Mouse (Mus musculus): ENCODE measurements around the gene Mblac1. TPM values are rescaled to one million over a fixed set of nuclear protein-coding genes. Genes with fewer than 3 reads are reported as not detected.
A peak's percentile ranks its signal among the peaks of the same experiment; 100 is the strongest.

Gene Mblac1
- 8.9 and 10.4 TPM in 2 replicates for polyA plus RNA-seq (2016; fragmentation: Nextera tagmentation; extraction: Ambion mirVana)

DNA sequence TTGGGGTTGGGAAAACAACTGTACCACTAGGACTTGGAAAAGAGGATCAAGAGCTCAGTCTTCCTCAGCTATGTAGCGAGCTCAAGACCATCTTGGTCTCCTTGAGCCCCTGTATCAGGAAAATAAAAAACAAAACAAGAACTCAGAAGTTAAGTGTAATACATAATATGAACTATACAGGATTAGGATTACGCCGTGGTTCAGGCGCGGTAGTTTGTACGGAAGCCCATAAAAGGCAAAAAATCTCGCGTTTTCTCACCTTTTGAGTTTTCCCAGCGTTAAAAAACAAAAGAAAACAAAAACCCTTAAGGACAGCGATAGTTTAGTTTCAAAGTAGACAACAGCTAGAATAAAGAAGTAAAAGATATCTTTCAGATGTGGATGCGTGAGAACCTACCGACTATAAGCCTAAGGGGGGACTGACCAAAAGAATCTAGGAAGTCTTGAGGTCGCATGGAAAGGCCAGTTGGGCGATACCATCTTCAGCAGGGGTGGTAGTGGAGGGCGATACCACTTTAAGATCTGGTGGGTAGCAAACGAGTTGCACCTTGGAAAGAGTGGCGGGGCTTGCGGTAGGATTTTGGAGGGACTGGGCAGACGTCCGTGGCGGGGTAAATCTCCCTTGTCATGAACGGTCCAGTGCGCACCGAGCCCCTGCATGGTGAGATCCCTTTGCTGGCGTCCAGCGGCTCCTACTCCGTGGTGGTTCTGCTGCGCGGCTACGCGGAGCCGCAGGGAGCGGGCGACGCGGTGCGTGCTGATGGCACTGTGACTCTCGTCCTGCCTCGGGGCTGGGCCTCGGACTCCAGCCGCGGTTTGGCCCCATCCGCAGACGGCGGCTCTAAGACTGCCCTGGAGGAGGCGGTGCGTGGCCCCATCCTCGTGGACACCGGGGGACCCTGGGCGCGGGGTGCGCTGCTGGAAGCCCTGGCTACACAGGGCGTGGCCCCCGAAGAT lies at the start of gene Mblac1:
Mblac1 (plus strand) TSS at position 544 of the 957 bp plus-strand sequence.
- 8% methylated on average over 54 of the region's 54 CpGs for WGBS
- DNase-seq (ENCODE audit: extremely low spot score, low spot score), result peak; percentile 84

GRCm38 (mm10) chr5:138154390-138154789 lies 39.7 kb upstream of the Mblac1 start:
- H3K27me3 ChIP-seq (ENCODE audit: poor library complexity, severe bottlenecking), result no peaks in the 10 kb centered on the region
- H3K27ac ChIP-seq, result peak overlapping the region; percentile 98
- H3K4me3 ChIP-seq, result peak overlapping the region; percentile 86
- DNase-seq (ENCODE audit: extremely low spot score, low spot score), result no peak
- peaks cover 12% of the 10 kb centered on the region for H3K4me1 ChIP-seq
- peaks cover 40% of the 10 kb centered on the region for H3K36me3 ChIP-seq (replicated peaks)
- no peaks in the 10 kb centered on the region for H3K9me3 ChIP-seq
- WGBS, result 87% methylated on average over 3 of the region's 3 CpGs

More for the DNA sequence above, at the start of gene Mblac1:
- Histone ChIP-seq H3K27me3 (ENCODE audit: poor library complexity, severe bottlenecking) (no peaks in the 10 kb centered on the region), H3K36me3 (replicated peaks) (peaks cover 46% of the 10 kb centered on the region), H3K9me3 (no peaks in the 10 kb centered on the region), H3K27ac (peak within 1 kb of the TSS; percentile 95), H3K4me1 (peaks cover 22% of the 10 kb centered on the region), H3K4me3 (peak within 1 kb of the TSS; percentile 82)

GRCm38 (mm10) chr5:138155443-138155976 lies 38.6 kb upstream of the Mblac1 start, which contains the start of gene Zfp113:
TSS of gene Zfp113 (minus strand) at chr5:138155744.
- no peaks in the 10 kb centered on the region for H3K27me3 ChIP-seq (ENCODE audit: poor library complexity, severe bottlenecking)
- H3K4me1 ChIP-seq, result peaks cover 16% of the 10 kb centered on the region
- WGBS, result under 1% methylated on average over 31 of the region's 31 CpGs
- H3K4me3 ChIP-seq, result peak within 1 kb of the TSS; percentile 86
- H3K36me3 ChIP-seq (replicated peaks), result peaks cover 34% of the 10 kb centered on the region
- H3K9me3 ChIP-seq, result no peaks in the 10 kb centered on the region
- DNase-seq (ENCODE audit: extremely low spot score, low spot score), result peak; percentile 90
- peak within 1 kb of the TSS; percentile 98 for H3K27ac ChIP-seq

DNA sequence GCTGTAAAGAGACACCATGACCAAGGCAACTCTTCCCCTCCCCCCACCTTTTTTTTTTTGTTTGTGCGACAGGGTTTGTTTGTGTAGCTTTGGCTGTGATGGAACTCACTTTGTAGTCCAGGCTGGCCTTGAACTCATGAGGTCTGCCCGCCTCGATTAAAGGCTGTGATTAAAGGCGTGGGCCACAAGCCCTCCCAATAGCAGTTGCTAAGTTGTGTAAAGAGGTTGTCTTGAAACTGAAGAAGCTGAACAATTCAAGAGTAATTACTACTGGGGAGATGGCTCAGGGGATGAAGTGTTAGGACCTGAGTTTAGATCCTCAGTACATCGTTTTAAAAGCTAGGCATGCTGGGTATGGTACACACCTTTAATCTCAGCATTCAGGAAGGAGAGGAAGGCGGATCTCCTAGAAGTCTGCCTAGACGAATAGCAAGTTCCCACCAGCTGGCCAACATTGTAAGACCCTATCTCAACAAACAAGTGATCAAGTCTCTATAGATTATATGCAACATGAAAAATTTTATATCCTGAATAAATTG lies 33.8 kb upstream of the Mblac1 start:
- no peak for DNase-seq (ENCODE audit: extremely low spot score, low spot score)
- WGBS, result 72% methylated on average over 7 of the region's 7 CpGs
- peaks cover 20% of the 10 kb centered on the region for H3K4me1 ChIP-seq
- H3K4me3 ChIP-seq, result peak overlapping the region; percentile 80
- peaks cover 33% of the 10 kb centered on the region for H3K36me3 ChIP-seq (replicated peaks)
- no peaks in the 10 kb centered on the region for H3K27me3 ChIP-seq (ENCODE audit: poor library complexity, severe bottlenecking)
- H3K27ac ChIP-seq, result peak overlapping the region; percentile 91
- no peaks in the 10 kb centered on the region for H3K9me3 ChIP-seq

GRCm38 (mm10) chr5:138160842-138161665 lies 33.1 kb upstream of the Mblac1 start, which contains the start of gene Cops6:
TSS of gene Cops6 (plus strand) at chr5:138161071.
- peak within 1 kb of the TSS; percentile 91 for H3K27ac ChIP-seq
- H3K36me3 ChIP-seq (replicated peaks), result peaks cover 41% of the 10 kb centered on the region
- peak; percentile 95 for DNase-seq (ENCODE audit: extremely low spot score, low spot score)
- H3K4me1 ChIP-seq, result peaks cover 26% of the 10 kb centered on the region
- WGBS, result 1% methylated on average over 42 of the region's 42 CpGs
- no peaks in the 10 kb centered on the region for H3K9me3 ChIP-seq
- peak within 1 kb of the TSS; percentile 80 for H3K4me3 ChIP-seq
- no peaks in the 10 kb centered on the region for H3K27me3 ChIP-seq (ENCODE audit: poor library complexity, severe bottlenecking)

DNA sequence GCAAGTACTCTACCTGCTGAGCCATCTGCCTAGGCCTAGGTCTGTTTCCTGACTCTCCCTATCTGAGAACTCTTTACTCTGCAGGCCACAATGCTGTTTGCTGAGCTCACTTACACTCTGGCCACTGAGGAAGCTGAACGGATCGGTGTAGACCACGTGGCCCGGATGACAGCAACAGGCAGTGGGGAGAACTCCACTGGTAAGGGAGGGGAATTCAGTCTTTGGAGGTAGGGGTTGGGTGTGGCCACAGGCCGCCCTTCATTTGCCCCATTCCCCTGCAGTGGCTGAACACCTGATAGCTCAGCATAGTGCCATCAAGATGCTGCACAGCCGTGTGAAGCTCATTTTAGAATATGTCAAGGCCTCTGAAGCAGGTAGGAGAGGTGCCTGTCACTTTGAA lies 31.1 kb upstream of the Mblac1 start:
- no peak for DNase-seq (ENCODE audit: extremely low spot score, low spot score)
- Histone ChIP-seq H3K36me3 (replicated peaks) (peaks cover 61% of the 10 kb centered on the region), H3K9me3 (no peaks in the 10 kb centered on the region), H3K27ac (no peak overlapping the region), H3K4me1 (peaks cover 31% of the 10 kb centered on the region), H3K4me3 (peak overlapping the region; percentile 0; the same call in 1 of the 2 replicates), H3K27me3 (ENCODE audit: poor library complexity, severe bottlenecking) (no peaks in the 10 kb centered on the region)
- WGBS, result 77% methylated on average over 6 of the region's 6 CpGs

- DNase-seq (ENCODE audit: extremely low spot score, low spot score), result no peak
- 82% methylated on average over 10 of the region's 10 CpGs for WGBS
- Histone ChIP-seq H3K27ac (no peak overlapping the region), H3K27me3 (ENCODE audit: poor library complexity, severe bottlenecking) (no peaks in the 10 kb centered on the region), H3K4me3 (no peak overlapping the region; the same call in 1 of the 2 replicates), H3K36me3 (replicated peaks) (peaks cover 66% of the 10 kb centered on the region), H3K9me3 (no peaks in the 10 kb centered on the region), H3K4me1 (peaks cover 31% of the 10 kb centered on the region)
These were observed 30.5 kb upstream of the Mblac1 start for GRCm38 (mm10) chr5:138163610-138164009.

GRCm38 (mm10) chr5:138165594-138165993 lies 28.5 kb upstream of the Mblac1 start:
- no peak overlapping the region for H3K27ac ChIP-seq
- DNase-seq (ENCODE audit: extremely low spot score, low spot score), result no peak
- H3K4me1 ChIP-seq, result peaks cover 38% of the 10 kb centered on the region
- H3K9me3 ChIP-seq, result no peaks in the 10 kb centered on the region
- H3K36me3 ChIP-seq (replicated peaks), result peaks cover 84% of the 10 kb centered on the region
- 87% methylated on average over 8 of the region's 8 CpGs for WGBS
- H3K4me3 ChIP-seq, result peak overlapping the region; percentile 12; the same call in 1 of the 2 replicates
- H3K27me3 ChIP-seq (ENCODE audit: poor library complexity, severe bottlenecking), result no peaks in the 10 kb centered on the region

DNA sequence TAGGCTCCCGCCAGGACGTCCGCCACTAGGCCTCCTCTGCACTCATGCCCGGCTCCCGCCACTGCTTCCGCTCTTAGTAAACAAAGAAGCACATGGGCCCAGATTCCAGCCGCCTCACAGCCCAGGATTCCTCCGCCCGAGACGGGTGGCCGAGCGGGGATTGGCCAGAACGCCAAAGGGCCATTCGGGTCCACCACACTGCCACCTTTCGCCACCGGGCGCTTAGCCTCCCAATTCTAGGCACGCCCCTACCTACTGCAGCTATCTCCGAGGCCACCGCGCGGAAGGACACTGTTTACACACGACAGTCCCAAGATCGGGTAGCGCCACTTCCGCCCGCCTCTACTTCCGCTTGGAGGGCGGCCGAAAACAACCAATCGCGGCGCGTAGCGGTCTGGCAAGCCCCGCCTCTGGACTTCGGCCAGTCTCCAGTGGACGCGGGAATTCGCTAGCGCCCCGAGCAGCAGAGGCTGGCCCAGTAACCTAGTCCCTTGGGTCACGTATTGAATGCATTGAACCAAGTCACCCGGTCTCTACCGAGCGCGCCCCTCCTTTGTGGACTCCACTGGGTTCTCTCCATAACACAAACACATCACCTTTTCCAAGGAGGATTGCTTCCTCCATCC lies 23.1 kb upstream of the Mblac1 start:
- Histone ChIP-seq H3K4me3 (peak overlapping the region; percentile 85), H3K9me3 (no peaks in the 10 kb centered on the region), H3K27me3 (ENCODE audit: poor library complexity, severe bottlenecking) (no peaks in the 10 kb centered on the region), H3K36me3 (replicated peaks) (peaks cover 75% of the 10 kb centered on the region), H3K4me1 (peaks cover 42% of the 10 kb centered on the region), H3K27ac (peak overlapping the region; percentile 98)
- under 1% methylated on average over 47 of the region's 47 CpGs for WGBS
- DNase-seq (ENCODE audit: extremely low spot score, low spot score), result peak; percentile 97

- DNase-seq (ENCODE audit: extremely low spot score, low spot score), result peak; percentile 93
- H3K4me3 ChIP-seq, result peak within 1 kb of the TSS; percentile 85
- WGBS, result under 1% methylated on average over 54 of the region's 54 CpGs
- H3K9me3 ChIP-seq, result no peaks in the 10 kb centered on the region
- peaks cover 74% of the 10 kb centered on the region for H3K36me3 ChIP-seq (replicated peaks)
- no peaks in the 10 kb centered on the region for H3K27me3 ChIP-seq (ENCODE audit: poor library complexity, severe bottlenecking)
- peak within 1 kb of the TSS; percentile 98 for H3K27ac ChIP-seq
- H3K4me1 ChIP-seq, result peaks cover 36% of the 10 kb centered on the region
These were observed 22.2 kb upstream of the Mblac1 start, which contains the start of the genes Ap4m1 and Mcm7 for GRCm38 (mm10) chr5:138171695-138172491. TSS of gene Ap4m1 (plus strand) at chr5:138172002. TSS of gene Mcm7 (minus strand) at chr5:138172422.

DNA sequence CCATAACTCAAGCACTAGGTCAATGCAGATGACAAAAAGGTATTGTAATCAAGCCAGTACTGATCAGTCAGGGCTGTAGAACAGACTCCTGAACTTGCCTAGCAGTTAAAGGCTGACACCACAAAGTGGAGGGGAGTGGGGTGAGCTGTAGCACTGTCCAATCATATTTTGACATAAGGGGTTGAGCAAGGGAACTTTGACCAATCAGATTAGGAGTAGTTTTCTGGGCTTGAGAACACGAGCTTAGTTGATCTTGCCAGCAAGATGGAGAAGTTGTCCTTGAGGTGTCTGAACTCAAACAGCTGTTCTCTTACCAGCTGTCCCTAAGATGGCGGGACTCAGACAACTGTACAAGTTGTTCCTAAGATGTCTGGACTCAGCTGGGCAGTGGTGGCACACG lies 20.9 kb upstream of the Mblac1 start:
- DNase-seq (ENCODE audit: extremely low spot score, low spot score), result no peak
- Histone ChIP-seq H3K27ac (no peak overlapping the region), H3K4me1 (peaks cover 36% of the 10 kb centered on the region), H3K36me3 (replicated peaks) (peaks cover 74% of the 10 kb centered on the region), H3K27me3 (ENCODE audit: poor library complexity, severe bottlenecking) (no peaks in the 10 kb centered on the region), H3K4me3 (peak overlapping the region; percentile 85; the same call in 1 of the 2 replicates), H3K9me3 (no peaks in the 10 kb centered on the region)
- 88% methylated on average over 3 of the region's 3 CpGs for WGBS

All from forebrain, embryonic 10.5 days (tissue).